Mouse (Mus musculus): ENCODE data around the gene Ankdd1b. TPM values are rescaled to one million over a fixed set of nuclear protein-coding genes. Genes with fewer than 3 reads are reported as not detected.

Gene Ankdd1b
- polyA plus RNA-seq, 1 experiment from 2014 or later, result 0.11 TPM

DNA sequence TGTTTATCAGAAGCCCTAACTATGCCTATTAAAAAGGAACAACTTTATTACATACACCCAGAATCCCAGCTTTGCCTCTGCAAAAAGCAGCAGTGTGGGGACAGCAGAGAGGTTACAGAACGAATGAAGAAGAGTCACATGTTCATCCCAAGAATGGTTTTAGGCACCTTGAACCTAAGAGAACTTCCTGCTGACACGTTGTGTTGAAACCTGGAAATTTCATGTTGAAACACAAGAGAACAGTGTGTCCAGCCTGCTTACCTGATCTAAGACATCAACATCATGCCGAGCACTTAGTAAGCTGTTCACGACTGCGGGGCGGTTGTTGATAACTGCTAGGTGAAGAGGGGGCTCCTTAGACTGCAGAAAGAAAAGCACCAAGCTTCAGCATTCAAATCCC, 38.0 kb downstream of the Ankdd1b start:
- H3K4me2 ChIP-seq (ENCODE audit: low read depth, severe bottlenecking), result no peak overlapping the region
- no peaks in the 10 kb centered on the region for H3K9me3 ChIP-seq (ENCODE audit: control insufficient read depth, low read length)
- no peaks in the 10 kb centered on the region for H3K36me3 ChIP-seq (ENCODE audit: control insufficient read depth, insufficient read depth, low read length)
- ATAC-seq (ENCODE audit: insufficient number of reproducible peaks, low FRiP score, low TSS enrichment, low read depth) (no peak), DNase-seq (ENCODE audit: low spot score) (no peak)
- 89% methylated on average over 6 of the region's 6 CpGs for WGBS
- H3K4me1 ChIP-seq (ENCODE audit: control insufficient read depth, insufficient read depth, low read length), result peaks cover 2% of the 10 kb centered on the region; the same call in 1 of the 2 replicates
- no peak overlapping the region for H3K4me3 ChIP-seq (ENCODE audit: low read depth, low read length)
- H3K9ac ChIP-seq (ENCODE audit: low read length), result no peak overlapping the region
- no peak overlapping the region for H3K27ac ChIP-seq (replicated peaks; ENCODE audit: low read depth, low read length)
- no peaks in the 10 kb centered on the region for H3K27me3 ChIP-seq (ENCODE audit: control insufficient read depth, insufficient read depth, low read length)

DNA sequence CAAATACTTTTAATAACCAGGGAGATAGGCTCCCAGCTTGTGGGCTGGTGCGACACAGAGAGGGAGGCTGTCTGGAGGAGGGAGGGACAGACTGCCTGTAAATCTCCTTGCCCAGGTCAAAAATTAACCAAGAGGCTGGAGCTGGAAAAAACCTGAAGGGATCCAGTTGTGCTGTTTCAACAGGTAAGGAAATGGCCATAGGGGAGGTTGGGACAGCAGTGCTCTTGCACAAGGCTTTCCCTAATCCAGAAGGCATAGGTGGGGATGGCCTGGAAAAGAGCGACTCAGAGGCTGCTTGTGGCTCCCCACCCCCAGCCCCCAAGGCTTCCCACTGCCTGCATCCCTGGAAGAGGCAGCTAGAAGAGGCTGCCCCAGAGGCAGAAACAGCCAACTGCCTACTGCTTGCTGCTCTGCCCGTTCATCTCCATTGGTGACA, 38.6 kb downstream of the Ankdd1b start:
- peaks cover 2% of the 10 kb centered on the region; the same call in 1 of the 2 replicates for H3K4me1 ChIP-seq (ENCODE audit: control insufficient read depth, insufficient read depth, low read length)
- no peak for DNase-seq (ENCODE audit: low spot score)
- 53% methylated on average over 3 of the region's 3 CpGs for WGBS
- no peak overlapping the region for H3K4me2 ChIP-seq (ENCODE audit: low read depth, severe bottlenecking)
- H3K27ac ChIP-seq (replicated peaks; ENCODE audit: low read depth, low read length), result no peak overlapping the region
- no peaks in the 10 kb centered on the region for H3K36me3 ChIP-seq (ENCODE audit: control insufficient read depth, insufficient read depth, low read length)
- H3K4me3 ChIP-seq (ENCODE audit: low read depth, low read length), result no peak overlapping the region
- H3K9me3 ChIP-seq (ENCODE audit: control insufficient read depth, low read length), result no peaks in the 10 kb centered on the region
- no peaks in the 10 kb centered on the region for H3K27me3 ChIP-seq (ENCODE audit: control insufficient read depth, insufficient read depth, low read length)
- no peak for ATAC-seq (ENCODE audit: insufficient number of reproducible peaks, low FRiP score, low TSS enrichment, low read depth)
- no peak overlapping the region for H3K9ac ChIP-seq (ENCODE audit: low read length)

DNA sequence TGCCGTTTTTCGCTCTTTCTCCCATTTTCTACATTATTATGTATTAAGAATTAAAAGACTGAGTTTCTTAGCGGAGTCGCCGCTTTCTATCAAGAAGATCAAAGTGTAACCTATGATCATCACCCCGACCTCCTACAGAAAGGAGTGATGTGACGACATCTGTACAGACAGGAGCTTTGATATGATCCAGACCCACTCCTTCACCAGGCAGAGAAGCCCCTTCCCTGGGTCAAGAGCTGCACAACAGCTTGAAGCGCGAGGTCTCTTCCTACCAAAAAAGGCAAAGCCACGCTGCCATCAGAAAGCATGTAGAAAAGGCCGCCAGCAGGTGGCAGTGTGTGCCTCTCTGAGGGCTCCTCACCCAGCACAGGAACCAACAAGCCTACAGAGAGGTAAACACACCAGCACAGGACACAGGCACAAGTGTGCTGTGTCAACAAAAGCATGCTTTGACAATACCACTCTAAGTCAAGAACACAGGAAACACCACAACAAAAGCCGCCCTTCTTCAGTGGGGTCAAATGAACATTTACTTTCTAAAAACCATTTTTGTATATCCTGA, 39.3 kb downstream of the Ankdd1b start:
- H3K36me3 ChIP-seq (ENCODE audit: control insufficient read depth, insufficient read depth, low read length), result no peaks in the 10 kb centered on the region
- H3K4me1 ChIP-seq (ENCODE audit: control insufficient read depth, insufficient read depth, low read length), result peaks cover 2% of the 10 kb centered on the region; the same call in 1 of the 2 replicates
- ATAC-seq (ENCODE audit: insufficient number of reproducible peaks, low FRiP score, low TSS enrichment, low read depth), result peak; percentile 54; the same call in 1 of the 2 replicates
- 38% methylated on average over 12 of the region's 12 CpGs for WGBS
- no peak overlapping the region for H3K9ac ChIP-seq (ENCODE audit: low read length)
- no peaks in the 10 kb centered on the region for H3K27me3 ChIP-seq (ENCODE audit: control insufficient read depth, insufficient read depth, low read length)
- no peak overlapping the region for H3K4me3 ChIP-seq (ENCODE audit: low read depth, low read length)
- no peak overlapping the region for H3K27ac ChIP-seq (replicated peaks; ENCODE audit: low read depth, low read length)
- no peak overlapping the region for H3K4me2 ChIP-seq (ENCODE audit: low read depth, severe bottlenecking)
- DNase-seq (ENCODE audit: low spot score), result peak; percentile 93
- no peaks in the 10 kb centered on the region for H3K9me3 ChIP-seq (ENCODE audit: control insufficient read depth, low read length)

DNA sequence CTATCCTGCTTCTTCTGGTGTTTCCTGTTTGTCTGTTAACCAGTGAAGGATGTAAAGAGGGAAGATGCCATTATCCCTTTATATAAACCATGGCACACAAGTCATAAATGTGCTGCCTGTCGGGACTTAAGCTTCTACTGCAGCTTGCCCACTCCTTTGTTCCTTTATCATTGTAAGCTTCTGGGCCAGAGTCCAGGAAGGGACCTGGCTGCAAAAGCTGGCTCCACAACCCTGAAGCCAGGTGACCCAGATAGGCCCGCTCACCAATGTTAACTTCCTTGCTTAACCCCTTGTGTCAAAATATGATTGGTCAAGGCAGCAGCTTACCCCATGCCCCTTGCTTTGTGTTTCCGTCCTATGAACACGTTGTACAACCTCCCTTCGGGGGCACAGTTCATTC, 42.5 kb downstream of the Ankdd1b start:
- no peak overlapping the region for H3K27ac ChIP-seq (replicated peaks; ENCODE audit: low read depth, low read length)
- no peaks in the 10 kb centered on the region for H3K9me3 ChIP-seq (ENCODE audit: control insufficient read depth, low read length)
- H3K36me3 ChIP-seq (ENCODE audit: control insufficient read depth, insufficient read depth, low read length), result no peaks in the 10 kb centered on the region
- H3K27me3 ChIP-seq (ENCODE audit: control insufficient read depth, insufficient read depth, low read length), result no peaks in the 10 kb centered on the region
- no peak overlapping the region for H3K4me3 ChIP-seq (ENCODE audit: low read depth, low read length)
- ATAC-seq (ENCODE audit: insufficient number of reproducible peaks, low FRiP score, low TSS enrichment, low read depth) (no peak), DNase-seq (ENCODE audit: low spot score) (no peak)
- H3K4me2 ChIP-seq (ENCODE audit: low read depth, severe bottlenecking), result no peak overlapping the region
- 84% methylated on average over 5 of the region's 5 CpGs for WGBS
- no peak overlapping the region for H3K9ac ChIP-seq (ENCODE audit: low read length)
- H3K4me1 ChIP-seq (ENCODE audit: control insufficient read depth, insufficient read depth, low read length), result peaks cover 2% of the 10 kb centered on the region; the same call in 1 of the 2 replicates

DNA sequence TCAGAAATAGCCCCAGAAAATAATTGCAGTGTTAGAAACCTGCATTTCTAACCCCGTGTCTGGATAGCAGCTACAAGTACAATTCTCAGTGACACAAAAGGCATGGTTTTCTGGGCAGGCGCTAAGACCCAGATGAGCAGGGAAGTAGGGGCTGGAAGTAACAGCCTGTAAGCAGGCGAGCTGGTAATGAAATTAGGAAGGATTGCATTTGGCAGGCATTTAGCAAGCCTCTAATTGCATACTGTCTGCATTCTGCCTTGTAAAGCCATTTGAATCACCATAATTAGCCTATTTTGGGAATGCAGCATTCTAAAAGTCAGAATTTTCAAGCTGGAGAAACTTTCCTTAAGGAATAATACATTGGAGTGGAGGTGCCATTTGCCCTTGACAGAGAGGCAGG, 45.0 kb downstream of the Ankdd1b start:
- H3K27ac ChIP-seq (replicated peaks; ENCODE audit: low read depth, low read length), result no peak overlapping the region
- ATAC-seq (ENCODE audit: insufficient number of reproducible peaks, low FRiP score, low TSS enrichment, low read depth), result no peak
- no peak for DNase-seq (ENCODE audit: low spot score)
- no peak overlapping the region for H3K9ac ChIP-seq (ENCODE audit: low read length)
- no peaks in the 10 kb centered on the region for H3K27me3 ChIP-seq (ENCODE audit: control insufficient read depth, insufficient read depth, low read length)
- no peak overlapping the region for H3K4me2 ChIP-seq (ENCODE audit: low read depth, severe bottlenecking)
- 40% methylated on average over 3 of the region's 3 CpGs for WGBS
- H3K4me1 ChIP-seq (ENCODE audit: control insufficient read depth, insufficient read depth, low read length), result no peaks in the 10 kb centered on the region
- H3K4me3 ChIP-seq (ENCODE audit: low read depth, low read length), result no peak overlapping the region
- H3K36me3 ChIP-seq (ENCODE audit: control insufficient read depth, insufficient read depth, low read length), result no peaks in the 10 kb centered on the region
- H3K9me3 ChIP-seq (ENCODE audit: control insufficient read depth, low read length), result no peaks in the 10 kb centered on the region

DNA sequence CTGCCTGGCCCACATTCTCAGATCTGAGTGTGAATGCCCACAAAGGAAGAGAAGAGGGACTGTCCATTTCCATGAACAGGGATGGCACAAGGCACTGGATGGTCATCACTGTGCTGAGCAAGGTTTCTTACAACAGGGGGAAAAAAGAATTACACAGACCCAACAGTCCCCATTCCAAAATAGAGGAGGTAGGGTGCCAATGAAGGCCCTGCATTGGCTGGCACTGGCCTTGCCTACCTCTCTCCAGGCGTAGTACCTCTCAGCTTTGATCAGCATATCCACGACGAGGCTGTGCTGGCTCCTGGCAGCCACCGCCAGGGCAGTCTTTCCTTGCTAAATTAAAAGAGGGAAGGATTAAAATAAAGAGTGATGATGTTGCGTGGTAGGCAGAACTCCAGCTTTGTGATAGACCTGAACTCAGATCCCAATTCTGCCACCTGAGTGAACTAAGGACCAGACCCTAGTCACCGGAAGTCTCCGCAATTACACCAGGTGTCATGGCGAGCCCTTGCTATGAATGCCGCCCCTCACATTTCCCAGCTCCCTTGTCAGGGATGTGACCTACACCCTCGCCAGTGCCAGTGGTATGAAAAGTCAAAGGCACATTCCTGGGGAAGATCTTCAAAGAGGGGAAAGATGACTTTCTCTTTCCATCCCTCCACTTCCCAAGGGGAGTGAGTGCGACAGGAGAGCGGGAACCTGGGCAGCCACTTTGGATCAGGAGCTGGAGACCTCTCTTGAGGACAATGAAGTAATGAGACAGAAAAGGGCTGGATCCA, 46.3 kb downstream of the Ankdd1b start:
- H3K36me3 ChIP-seq (ENCODE audit: control insufficient read depth, insufficient read depth, low read length), result no peaks in the 10 kb centered on the region
- no peaks in the 10 kb centered on the region for H3K4me1 ChIP-seq (ENCODE audit: control insufficient read depth, insufficient read depth, low read length)
- ATAC-seq (ENCODE audit: insufficient number of reproducible peaks, low FRiP score, low TSS enrichment, low read depth), result no peak
- no peak overlapping the region for H3K9ac ChIP-seq (ENCODE audit: low read length)
- no peak overlapping the region for H3K4me2 ChIP-seq (ENCODE audit: low read depth, severe bottlenecking)
- H3K4me3 ChIP-seq (ENCODE audit: low read depth, low read length), result no peak overlapping the region
- H3K9me3 ChIP-seq (ENCODE audit: control insufficient read depth, low read length), result no peaks in the 10 kb centered on the region
- DNase-seq (ENCODE audit: low spot score), result no peak
- no peaks in the 10 kb centered on the region for H3K27me3 ChIP-seq (ENCODE audit: control insufficient read depth, insufficient read depth, low read length)
- no peak overlapping the region for H3K27ac ChIP-seq (replicated peaks; ENCODE audit: low read depth, low read length)
- 90% methylated on average over 12 of the region's 12 CpGs for WGBS

DNA sequence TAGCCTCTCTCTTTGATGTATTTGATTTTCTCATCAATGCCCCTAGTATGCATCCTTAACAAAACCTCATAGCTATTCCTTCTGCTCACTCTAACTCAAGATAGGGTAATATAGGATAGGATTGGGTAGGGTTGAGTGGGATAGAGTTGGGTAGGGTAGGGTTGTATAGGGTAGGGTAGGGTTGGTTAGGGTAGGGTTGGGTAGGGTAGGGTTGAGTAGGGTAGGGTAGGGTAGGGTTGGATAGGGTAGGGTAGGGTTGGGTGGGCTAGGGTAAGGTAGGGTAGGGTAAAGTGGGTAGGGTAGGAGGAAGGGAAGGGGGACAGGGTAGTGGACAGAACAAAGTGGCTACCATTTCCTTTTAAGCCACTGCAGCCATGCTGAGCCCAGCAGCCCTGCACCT, 49.8 kb downstream of the Ankdd1b start:
- no peaks in the 10 kb centered on the region for H3K36me3 ChIP-seq (ENCODE audit: control insufficient read depth, insufficient read depth, low read length)

DNA sequence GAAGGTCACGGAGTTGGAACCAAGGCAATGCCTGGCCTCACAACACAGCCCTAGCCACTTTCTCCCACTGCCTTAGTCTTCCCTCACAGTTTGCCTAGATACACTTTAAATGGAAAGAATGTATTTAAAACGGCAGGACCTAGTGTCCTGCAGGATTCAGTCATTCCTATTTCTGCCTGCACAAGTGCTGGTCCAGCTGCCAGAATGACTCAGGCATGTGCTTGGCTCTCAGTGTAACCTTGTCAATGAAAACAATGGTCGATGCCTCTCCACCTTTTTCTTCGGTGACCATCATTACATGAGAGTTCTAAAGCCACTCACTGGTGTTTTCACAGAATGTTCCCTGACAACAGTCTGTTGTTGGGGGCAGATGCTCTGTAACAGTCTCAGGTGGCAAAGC, 52.5 kb downstream of the Ankdd1b start:
- H3K4me2 ChIP-seq (ENCODE audit: low read depth, severe bottlenecking), result no peak overlapping the region
- DNase-seq (ENCODE audit: low spot score), result no peak
- 95% methylated on average over 4 of the region's 4 CpGs for WGBS
- H3K4me1 ChIP-seq (ENCODE audit: control insufficient read depth, insufficient read depth, low read length), result no peaks in the 10 kb centered on the region
- H3K36me3 ChIP-seq (ENCODE audit: control insufficient read depth, insufficient read depth, low read length), result peaks cover 8% of the 10 kb centered on the region; the same call in 1 of the 2 replicates
- H3K27ac ChIP-seq (replicated peaks; ENCODE audit: low read depth, low read length), result no peak overlapping the region
- H3K4me3 ChIP-seq (ENCODE audit: low read depth, low read length), result no peak overlapping the region
- no peaks in the 10 kb centered on the region for H3K27me3 ChIP-seq (ENCODE audit: control insufficient read depth, insufficient read depth, low read length)
- H3K9ac ChIP-seq (ENCODE audit: low read length), result no peak overlapping the region
- no peak for ATAC-seq (ENCODE audit: insufficient number of reproducible peaks, low FRiP score, low TSS enrichment, low read depth)
- no peaks in the 10 kb centered on the region for H3K9me3 ChIP-seq (ENCODE audit: control insufficient read depth, low read length)

More for the DNA sequence above, 49.8 kb downstream of the Ankdd1b start:
- ATAC-seq (ENCODE audit: insufficient number of reproducible peaks, low FRiP score, low TSS enrichment, low read depth), result no peak
- no peak overlapping the region for H3K4me2 ChIP-seq (ENCODE audit: low read depth, severe bottlenecking)
- no peaks in the 10 kb centered on the region for H3K4me1 ChIP-seq (ENCODE audit: control insufficient read depth, insufficient read depth, low read length)
- no peak overlapping the region for H3K4me3 ChIP-seq (ENCODE audit: low read depth, low read length)
- no peaks in the 10 kb centered on the region for H3K9me3 ChIP-seq (ENCODE audit: control insufficient read depth, low read length)
- DNase-seq (ENCODE audit: low spot score), result no peak
- H3K9ac ChIP-seq (ENCODE audit: low read length), result no peak overlapping the region
- H3K27ac ChIP-seq (replicated peaks; ENCODE audit: low read depth, low read length), result no peak overlapping the region
- H3K27me3 ChIP-seq (ENCODE audit: control insufficient read depth, insufficient read depth, low read length), result no peaks in the 10 kb centered on the region
